Mouse (Mus musculus): Measurements from ENCODE around the gene Kat5. TPM values are rescaled to one million over a fixed set of nuclear protein-coding genes. Genes with fewer than 3 reads are reported as not detected.

Gene Kat5
- total RNA-seq (2021): 10 to 100 TPM; 80.1 to 91.1 TPM

- peak; percentile 95 to 96 for DNase-seq
Observed at GRCm38 (mm10) chr19:5609547-5610404, at the start of gene Kat5. Gene Kat5 (minus strand): TSS chr19:5610237.

- no peak for DNase-seq
Observed at GRCm38 (mm10) chr19:5654720-5655298, 44.8 kb upstream of the Kat5 start.

DNA sequence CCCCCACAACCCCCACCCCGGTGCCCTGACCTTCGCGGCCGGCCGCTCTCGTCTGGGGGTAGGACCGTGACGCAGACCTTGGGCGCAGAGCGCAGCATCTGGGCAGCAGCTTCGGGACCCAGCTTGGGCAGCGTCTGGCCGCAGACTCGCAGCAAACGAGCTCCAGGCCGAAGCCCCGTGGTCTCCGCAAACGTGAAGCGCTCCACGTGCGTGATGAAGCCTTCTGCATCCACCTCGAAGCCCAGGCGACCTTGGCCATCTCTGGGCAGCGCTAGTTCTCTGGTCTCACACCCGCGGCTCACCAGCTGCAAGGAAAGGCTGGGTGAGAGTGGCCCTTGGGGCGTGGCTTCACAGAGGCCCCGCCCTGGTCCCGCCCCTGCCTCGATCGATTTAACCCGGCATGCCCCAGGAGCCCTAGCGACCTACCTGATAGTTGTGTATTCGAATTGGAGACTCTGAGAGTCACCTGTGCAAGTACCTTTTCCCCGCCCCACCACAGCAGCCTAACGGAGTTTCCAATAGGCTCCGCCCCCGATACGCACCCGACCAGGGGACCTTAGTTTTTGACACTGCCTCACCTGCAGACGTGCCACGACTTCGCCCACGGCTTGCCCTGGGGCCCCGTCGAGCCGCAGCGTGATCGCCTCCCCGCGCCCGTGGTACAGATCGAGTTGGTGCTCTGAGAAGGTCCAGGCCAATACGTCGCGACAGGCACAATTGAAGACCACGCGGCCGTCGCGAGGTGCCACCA is 44.1 kb upstream of the Kat5 start:
- no peak for DNase-seq

GRCm38 (mm10) chr19:5652570-5652969 is 42.5 kb upstream of the Kat5 start:
- DNase-seq: no peak

DNA sequence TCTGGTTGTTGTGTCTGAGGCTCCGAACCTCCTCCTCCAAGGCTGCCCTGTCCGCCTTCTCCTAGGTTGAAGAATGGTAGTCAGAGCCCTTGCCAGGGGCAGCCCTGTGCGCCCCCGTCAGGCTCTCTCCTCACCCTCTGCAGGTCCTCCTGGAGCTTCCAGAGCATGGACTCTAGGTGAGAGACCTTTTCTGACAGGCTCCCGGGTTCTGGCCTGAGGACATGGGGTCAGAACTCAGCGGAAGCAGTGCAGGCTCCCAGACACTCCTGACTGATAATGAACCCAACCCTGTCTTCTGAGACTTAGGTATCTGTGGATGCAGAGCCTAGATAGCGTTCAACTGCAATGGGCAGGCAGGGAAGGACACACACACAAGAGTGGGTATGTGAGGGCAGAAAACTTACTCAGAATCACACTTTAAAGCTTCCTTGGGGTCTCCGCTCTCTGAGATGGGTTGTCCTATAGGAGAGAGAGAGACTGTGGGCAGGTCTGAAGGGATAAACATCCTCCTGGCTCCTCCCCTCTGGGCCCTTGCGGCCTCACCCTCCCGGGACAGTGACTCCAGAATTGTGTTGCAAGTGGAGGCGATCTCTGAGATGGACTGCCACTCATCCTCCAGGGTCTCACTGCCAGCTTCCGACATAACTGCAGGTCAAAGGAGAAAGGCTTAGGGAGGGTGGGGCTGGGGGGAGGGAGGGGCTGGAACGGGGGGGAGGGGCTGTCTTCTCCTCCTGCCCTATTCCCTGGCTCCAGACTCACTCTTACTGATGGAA is 41.7 kb upstream of the Kat5 start:
- no peak for DNase-seq

GRCm38 (mm10) chr19:5649298-5649741 is 39.3 kb upstream of the Kat5 start:
- DNase-seq: no peak

DNA sequence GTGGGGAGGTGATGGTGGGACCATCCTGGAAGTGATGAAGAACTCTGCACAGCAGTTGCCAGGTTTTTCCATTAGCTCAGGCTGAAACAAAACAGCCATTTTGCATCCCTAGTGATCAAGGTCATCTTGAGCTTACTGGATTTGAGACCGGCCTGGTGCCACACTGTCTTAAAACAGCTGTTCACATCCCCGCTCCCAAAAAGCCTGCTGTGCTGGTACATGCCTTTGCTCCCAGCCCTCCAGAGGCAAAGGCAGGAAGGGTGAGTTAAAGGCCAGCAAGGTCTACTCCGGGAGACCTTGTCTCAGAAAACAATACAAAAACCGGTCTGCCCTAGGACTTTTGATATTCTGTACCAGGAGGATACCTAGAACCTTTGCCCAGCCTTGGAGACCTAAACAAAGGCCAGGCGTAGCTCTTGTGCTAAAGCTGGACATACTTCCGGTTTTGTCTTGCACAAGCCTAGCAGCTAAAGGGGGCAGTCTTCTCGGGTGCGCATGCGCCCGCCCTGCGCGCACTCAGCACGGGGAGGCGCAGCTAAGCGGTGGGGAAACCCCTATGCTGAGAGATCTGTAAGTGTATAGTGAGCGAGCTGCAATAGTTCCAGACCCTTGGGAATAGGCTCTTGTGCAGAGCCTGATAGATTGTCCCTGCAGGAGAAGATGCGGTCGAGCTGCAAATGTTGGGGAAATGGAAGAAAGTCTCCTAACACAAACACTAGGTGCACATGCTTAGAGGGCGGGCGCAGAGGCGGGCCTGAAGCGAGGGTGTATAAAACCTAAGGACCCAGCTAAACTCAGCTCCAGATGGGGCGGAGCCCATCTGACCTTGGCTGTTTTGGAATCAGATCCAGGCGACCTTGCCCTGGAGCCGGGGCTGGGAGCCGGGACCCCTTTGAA is 38.6 kb upstream of the Kat5 start:
- DNase-seq: peak; percentile 79 to 80

- DNase-seq: no peak
Observed at GRCm38 (mm10) chr19:5647791-5648190, 37.8 kb upstream of the Kat5 start.

DNA sequence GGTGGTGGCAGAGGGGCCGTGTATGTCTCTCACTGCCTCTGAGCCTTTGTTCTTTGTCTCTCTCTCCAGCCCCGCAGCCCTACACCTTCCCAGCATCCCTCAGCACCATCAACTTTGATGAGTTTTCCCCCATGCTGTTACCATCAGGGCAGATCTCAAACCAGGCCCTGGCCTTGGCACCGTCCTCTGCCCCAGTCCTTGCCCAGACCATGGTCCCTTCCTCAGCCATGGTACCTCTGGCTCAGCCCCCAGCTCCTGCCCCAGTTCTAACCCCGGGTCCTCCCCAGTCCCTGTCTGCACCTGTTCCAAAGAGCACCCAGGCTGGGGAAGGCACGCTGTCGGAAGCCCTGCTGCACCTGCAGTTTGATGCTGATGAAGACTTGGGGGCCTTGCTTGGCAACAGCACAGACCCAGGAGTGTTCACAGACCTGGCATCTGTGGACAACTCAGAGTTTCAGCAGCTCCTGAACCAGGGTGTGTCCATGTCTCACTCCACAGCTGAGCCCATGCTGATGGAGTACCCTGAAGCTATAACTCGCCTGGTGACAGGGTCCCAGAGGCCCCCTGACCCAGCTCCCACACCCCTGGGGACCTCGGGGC is 36.8 kb upstream of the Kat5 start:
- DNase-seq: no peak

DNA sequence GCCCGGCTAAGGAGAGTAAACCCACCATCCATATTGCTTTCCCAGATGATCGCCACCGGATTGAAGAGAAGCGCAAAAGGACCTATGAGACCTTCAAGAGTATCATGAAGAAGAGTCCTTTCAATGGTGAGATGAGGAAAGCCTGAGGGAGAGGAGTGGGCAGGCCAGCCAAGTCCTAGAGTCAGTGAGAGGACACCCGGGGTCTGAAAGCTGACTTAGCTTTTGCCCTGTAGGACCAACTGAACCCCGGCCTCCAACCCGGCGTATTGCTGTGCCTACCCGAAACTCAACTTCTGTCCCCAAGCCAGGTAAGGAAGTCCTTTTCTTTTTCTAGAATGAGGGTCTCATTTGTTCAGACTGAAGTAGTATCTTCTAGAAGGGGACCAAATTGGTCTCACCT is 35.2 kb upstream of the Kat5 start:
- no peak for DNase-seq

GRCm38 (mm10) chr19:5641641-5642040 is 31.6 kb upstream of the Kat5 start:
- no peak for DNase-seq

DNA sequence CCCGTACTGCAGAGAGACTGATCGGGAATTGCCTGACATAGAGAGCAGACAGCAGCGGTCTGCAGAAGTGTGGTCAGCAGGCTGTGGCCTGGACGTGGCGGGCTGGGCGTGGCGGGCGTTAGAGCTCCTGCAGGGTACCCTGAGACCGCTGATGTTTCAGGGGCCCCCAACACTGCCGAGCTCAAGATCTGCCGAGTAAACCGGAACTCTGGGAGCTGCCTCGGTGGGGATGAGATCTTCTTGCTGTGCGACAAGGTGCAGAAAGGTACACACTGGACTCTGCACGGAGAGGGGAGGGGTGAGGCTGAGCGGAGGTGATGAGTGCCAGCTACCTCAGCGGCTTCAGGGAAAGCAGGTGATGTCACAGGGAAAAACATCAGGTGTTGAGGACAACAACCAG is 31.0 kb upstream of the Kat5 start:
- no peak for DNase-seq

DNA sequence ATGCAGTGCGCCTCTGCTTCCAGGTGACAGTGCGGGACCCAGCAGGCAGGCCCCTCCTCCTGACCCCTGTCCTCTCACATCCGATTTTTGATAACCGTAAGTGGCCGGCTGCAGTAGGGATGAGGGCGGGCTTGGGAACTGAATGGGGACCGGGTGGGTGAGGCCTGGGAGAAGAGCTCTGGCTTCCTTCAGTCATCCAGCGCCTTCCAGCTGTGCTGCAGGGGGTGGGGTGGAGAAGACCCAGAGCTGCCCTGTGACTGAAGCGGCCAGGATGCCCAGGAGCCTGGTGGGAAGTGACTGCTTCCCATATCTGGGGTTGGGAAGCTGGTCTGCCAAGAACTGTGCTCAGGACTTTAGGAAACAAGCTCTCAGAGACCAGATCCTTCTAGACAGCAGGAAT is 30.3 kb upstream of the Kat5 start:
- no peak for DNase-seq

DNA sequence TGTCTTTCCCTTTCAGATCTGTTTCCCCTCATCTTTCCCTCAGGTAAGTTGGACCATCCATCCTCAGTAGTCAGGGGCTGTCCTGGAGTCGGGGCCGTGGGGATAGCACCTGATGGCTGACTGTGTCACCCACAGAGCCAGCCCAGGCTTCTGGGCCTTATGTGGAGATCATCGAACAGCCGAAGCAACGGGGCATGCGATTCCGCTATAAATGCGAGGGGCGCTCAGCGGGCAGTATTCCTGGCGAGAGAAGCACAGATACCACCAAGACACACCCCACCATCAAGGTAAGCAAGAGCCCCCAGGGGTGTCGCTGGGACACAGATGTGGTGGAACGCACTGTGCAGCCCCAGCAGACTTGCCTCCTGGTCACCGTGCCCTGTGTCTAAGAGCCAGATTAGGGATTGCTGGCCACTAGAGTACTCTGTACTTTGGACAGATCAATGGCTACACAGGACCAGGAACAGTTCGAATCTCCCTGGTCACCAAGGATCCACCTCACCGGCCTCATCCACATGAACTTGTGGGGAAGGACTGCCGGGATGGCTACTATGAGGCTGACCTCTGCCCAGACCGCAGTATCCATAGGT is 28.5 kb upstream of the Kat5 start:
- no peak for DNase-seq

- DNase-seq: peak; percentile 85 to 89
Observed at GRCm38 (mm10) chr19:5637069-5638047, 27.3 kb upstream of the Kat5 start, which contains the start of gene Rela. Gene Rela (plus strand): TSS chr19:5637483.

GRCm38 (mm10) chr19:5636571-5637041 is 26.6 kb upstream of the Kat5 start:
- no peak for DNase-seq

GRCm38 (mm10) chr19:5636036-5636570 is 26.1 kb upstream of the Kat5 start:
- DNase-seq: no peak

- no peak for DNase-seq
Observed at GRCm38 (mm10) chr19:5632120-5632519, 22.1 kb upstream of the Kat5 start.

DNA sequence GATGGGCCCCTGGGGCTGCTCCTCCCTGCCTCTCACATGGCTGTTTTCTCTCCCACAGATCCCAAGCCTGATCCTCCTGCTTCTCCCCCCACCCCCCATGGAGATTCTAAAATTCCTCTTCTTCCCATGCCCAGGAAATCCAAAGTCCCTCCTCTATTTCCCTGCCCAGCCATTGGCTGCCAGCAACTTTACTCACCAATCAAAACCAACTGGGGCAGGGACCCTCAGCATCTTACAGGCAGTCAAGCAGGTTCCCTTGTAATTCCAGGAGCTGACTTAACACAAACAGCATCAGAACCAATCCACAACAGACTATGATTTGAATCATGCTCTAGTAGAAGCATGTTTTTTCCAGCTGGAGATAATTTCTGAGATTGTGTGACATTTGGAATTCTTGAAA is 19.9 kb upstream of the Kat5 start:
- DNase-seq: no peak
